Mouse (Mus musculus): ENCODE measurements around the gene Galnt18. TPM values are rescaled to one million over a fixed set of nuclear protein-coding genes. Genes with fewer than 3 reads are reported as not detected.

Galnt18 gene
- polyA plus RNA-seq, 1 experiment: 3.8 TPM

DNA sequence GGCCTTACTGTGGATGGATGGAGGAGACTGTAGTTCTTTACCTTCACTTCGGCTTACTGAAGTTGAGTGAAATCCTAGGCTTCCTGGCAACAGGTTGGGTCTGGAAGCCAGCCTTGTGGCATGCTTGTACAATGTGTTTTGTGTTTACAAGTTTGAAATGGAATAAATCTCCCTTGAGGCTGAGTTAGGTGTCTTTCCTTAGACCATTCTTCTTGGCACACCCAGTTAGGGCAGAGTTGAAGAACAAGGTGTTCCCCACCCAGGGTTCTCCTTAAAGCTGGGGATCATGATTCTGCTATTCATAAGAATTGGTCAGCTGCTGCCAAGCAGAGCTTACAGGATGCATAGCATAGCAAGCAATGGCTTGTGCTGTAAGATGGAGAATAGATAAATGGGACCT, 352.4 kb downstream of the Galnt18 start:
- no peaks in the 10 kb centered on the region for H3K4me1 ChIP-seq (ENCODE audit: control insufficient read depth, insufficient read depth, insufficient read length, low read length)
- TF ChIP-seq CTCF (IDR thresholded peaks at IDR 0.05; ENCODE audit: extremely low read depth, insufficient read length, insufficient replicate concordance, low read depth, low read length) (no peak), POLR2A (IDR thresholded peaks at IDR 0.05; ENCODE audit: low read depth, low read length) (no peak)
- no peaks in the 10 kb centered on the region for H3K36me3 ChIP-seq (ENCODE audit: control insufficient read depth, insufficient read depth, low read length)
- WGBS: 84% methylated on average over 1 of the region's 1 CpGs
- no peak overlapping the region for H3K4me3 ChIP-seq (ENCODE audit: low read depth, low read length)
- no peaks in the 10 kb centered on the region for H3K27me3 ChIP-seq (ENCODE audit: control insufficient read depth, insufficient read depth, low read length)
- no peak overlapping the region for H3K27ac ChIP-seq (ENCODE audit: insufficient read depth, low read depth, low read length)

Other genes starting within 250 kb of the Galnt18 start
- 3.1 and 6.7 TPM in 2 replicates for gene Usp47, start 243.5 kb upstream of the Galnt18 start, polyA plus RNA-seq (2012; rRNA removed)

Data from small intestine, adult 2 months (tissue).